Mouse (Mus musculus) liver, embryonic 13.5 days (tissue): Measurements from ENCODE around the gene Krt24. TPM values are rescaled to one million over a fixed set of nuclear protein-coding genes. Genes with fewer than 3 reads are reported as not detected.

Source experiments
- ATAC-seq: fragments of 200-750 bp; cut with Nextera tagmentation; 2 replicates; pipeline ENCODE4 v1.8.0; 2017; ENCODE audit warnings: low read depth, mild to moderate bottlenecking, moderate number of reproducible peaks, moderate library complexity
- DNase-seq: peaks from one replicate; pipeline ENCODE4 v3.0.0; 2022
- H3K27ac ChIP-seq: fragments of 300-500 bp; sonication (generic); 2 replicates; pipeline ENCODE4 v1.5.1; 2015; ENCODE audit warnings: moderate library complexity, mild to moderate bottlenecking, inconsistent platforms
- H3K27me3 ChIP-seq: fragments of 300-500 bp; sonication (generic); 2 replicates; pipeline ENCODE4 v1.6.1; 2015; ENCODE audit warnings: mild to moderate bottlenecking, inconsistent platforms
- H3K36me3 ChIP-seq: fragments of 300-500 bp; sonication (generic); 2 replicates; pipeline ENCODE4 v1.6.1; 2015; ENCODE audit warnings: mild to moderate bottlenecking, inconsistent platforms
- H3K4me1 ChIP-seq: fragments of 300-500 bp; sonication (generic); replicated peaks from 2 replicates; pipeline ENCODE4 v1.6.1; 2015; ENCODE audit warnings: inconsistent platforms
- H3K4me2 ChIP-seq: fragments of 300-500 bp; sonication (generic); 2 replicates; pipeline ENCODE4 v1.6.1; 2015; ENCODE audit warnings: inconsistent platforms, mild to moderate bottlenecking, moderate library complexity
- H3K4me3 ChIP-seq: fragments of 300-500 bp; sonication (generic); replicated peaks from 2 replicates; pipeline ENCODE4 v1.5.1; 2015; ENCODE audit warnings: mild to moderate bottlenecking, inconsistent platforms
- H3K9ac ChIP-seq: fragments of 300-500 bp; sonication (generic); 2 replicates; pipeline ENCODE4 v1.6.1; 2015; ENCODE audit warnings: mild to moderate bottlenecking, inconsistent platforms
- H3K9me3 ChIP-seq: fragments of 300-500 bp; sonication (generic); replicated peaks from 2 replicates; pipeline ENCODE4 v1.6.1; 2016; ENCODE audit warnings: inconsistent platforms
- WGBS: fragments of 180-500 bp; shearing (Covaris S2); methylation state at CpG from one replicate; pipeline ENCODE4 v1.1.7; 2015; ENCODE audit not compliant: insufficient replicate concordance; 5-methylcytosine and 5-hydroxymethylcytosine counted together
- polyA plus RNA-seq: library from polyadenylated mRNA; unstranded; fragments of >200 nt; fragmentation: Nextera tagmentation; extraction: Ambion mirVana; gene quantifications from 2 replicates; pipeline ENCODE4 v1.2.1, GENCODE M21; 2015

The Krt24 gene
- polyA plus RNA-seq, 1 experiment from 2014 or later, result not detected

DNA sequence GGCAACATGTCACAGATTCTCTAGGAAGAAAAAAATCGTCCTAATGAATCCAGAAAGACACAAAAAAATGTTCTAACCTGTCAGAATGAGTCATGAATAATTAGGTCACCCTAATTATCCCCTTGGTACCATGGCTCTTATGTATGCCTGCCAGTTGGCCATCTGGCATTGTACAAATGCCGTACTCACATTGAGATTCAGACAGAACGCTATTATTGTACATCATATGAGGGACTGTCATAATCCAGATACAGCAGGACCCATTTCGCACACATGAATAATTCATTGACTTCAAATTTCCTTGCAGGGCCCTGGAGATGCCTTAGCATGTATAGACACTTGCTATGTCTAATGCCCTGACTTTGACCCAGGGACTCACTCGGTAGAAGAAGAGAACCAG lies 1.1 kb downstream of the Krt24 start:
- no peaks in the 10 kb centered on the region for H3K9me3 ChIP-seq
- no peaks in the 10 kb centered on the region for H3K27me3 ChIP-seq
- no peak for DNase-seq
- no peaks in the 10 kb centered on the region for H3K4me1 ChIP-seq
- 68% methylated on average over 5 of the region's 5 CpGs for WGBS
- H3K27ac ChIP-seq, result no peak overlapping the region
- no peak overlapping the region for H3K9ac ChIP-seq
- no peak overlapping the region for H3K4me3 ChIP-seq
- no peak for ATAC-seq
- H3K36me3 ChIP-seq, result no peaks in the 10 kb centered on the region
- H3K4me2 ChIP-seq, result no peak overlapping the region

DNA sequence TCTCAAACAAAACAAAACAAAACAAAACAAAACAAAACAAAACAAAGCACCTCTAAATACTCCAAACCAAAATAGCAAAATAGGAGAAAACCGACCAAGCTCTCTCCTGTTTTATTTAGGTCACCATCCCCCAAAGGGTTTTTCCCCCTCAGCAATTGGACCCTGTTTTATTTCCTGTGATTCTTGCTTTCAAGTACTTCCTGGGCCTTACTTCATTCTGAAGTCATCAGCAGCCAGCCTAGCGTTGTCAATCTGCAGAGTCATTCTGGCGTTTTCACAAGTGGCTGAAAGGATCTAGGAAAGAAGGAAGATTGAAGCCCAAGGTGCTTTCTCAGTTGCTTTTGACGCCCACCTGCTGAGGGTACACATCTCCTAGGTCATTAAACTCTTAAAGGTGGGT lies 1.7 kb downstream of the Krt24 start:
- WGBS, result 25% methylated on average over 4 of the region's 4 CpGs

DNA sequence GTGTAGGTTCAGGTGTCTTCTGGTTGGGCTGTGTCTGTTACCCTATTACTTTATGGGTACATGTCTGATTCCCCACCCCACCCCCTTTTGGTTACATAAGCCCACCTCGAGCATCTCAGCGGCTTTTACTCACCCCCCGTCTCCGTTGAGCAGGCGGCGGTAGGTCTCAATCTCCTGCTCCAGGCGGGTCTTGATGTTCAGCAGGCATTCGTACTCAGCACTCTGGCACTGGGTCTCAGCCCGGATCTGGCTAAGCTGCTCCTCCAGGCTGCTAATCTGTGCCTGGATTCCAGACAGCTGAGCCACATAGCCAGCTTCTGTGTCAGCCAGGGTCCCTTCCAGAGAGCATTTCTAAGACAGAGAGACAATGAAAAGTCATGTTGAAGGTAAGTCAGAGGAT lies 3.9 kb downstream of the Krt24 start:
- H3K27ac ChIP-seq, result no peak overlapping the region
- H3K4me1 ChIP-seq, result no peaks in the 10 kb centered on the region
- no peak for DNase-seq
- no peak overlapping the region for H3K9ac ChIP-seq
- no peaks in the 10 kb centered on the region for H3K27me3 ChIP-seq
- no peaks in the 10 kb centered on the region for H3K9me3 ChIP-seq
- H3K36me3 ChIP-seq, result no peaks in the 10 kb centered on the region
- no peak for ATAC-seq
- H3K4me3 ChIP-seq, result no peak overlapping the region
- WGBS, result 59% methylated on average over 9 of the region's 9 CpGs
- H3K4me2 ChIP-seq, result no peak overlapping the region

More for the DNA sequence above, 1.7 kb downstream of the Krt24 start:
- no peak for DNase-seq
- ATAC-seq, result no peak
- Histone ChIP-seq H3K27me3 (no peaks in the 10 kb centered on the region), H3K9me3 (no peaks in the 10 kb centered on the region), H3K4me2 (no peak overlapping the region), H3K36me3 (no peaks in the 10 kb centered on the region), H3K9ac (no peak overlapping the region), H3K27ac (no peak overlapping the region), H3K4me1 (no peaks in the 10 kb centered on the region), H3K4me3 (no peak overlapping the region)

DNA sequence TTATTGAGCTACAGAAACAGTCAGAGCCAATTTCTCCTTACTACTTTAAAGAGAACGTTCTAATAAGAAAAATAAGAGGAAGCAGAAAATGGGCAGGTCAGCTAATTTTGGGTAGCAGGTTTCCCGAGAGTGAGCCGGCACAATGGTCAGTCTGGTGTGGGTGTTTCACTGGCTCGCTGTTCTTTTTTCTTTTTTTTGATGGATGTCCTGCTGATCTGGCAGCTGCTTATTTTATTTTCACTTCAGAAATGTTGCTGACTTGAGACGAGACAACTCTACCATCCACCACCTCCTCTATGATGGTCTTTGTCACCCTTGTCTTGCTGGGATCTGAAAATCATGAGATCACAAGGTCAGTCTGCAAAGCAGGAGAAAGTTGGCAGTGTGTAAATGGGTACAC lies 5.1 kb downstream of the Krt24 start:
- H3K4me2 ChIP-seq, result no peak overlapping the region

DNA sequence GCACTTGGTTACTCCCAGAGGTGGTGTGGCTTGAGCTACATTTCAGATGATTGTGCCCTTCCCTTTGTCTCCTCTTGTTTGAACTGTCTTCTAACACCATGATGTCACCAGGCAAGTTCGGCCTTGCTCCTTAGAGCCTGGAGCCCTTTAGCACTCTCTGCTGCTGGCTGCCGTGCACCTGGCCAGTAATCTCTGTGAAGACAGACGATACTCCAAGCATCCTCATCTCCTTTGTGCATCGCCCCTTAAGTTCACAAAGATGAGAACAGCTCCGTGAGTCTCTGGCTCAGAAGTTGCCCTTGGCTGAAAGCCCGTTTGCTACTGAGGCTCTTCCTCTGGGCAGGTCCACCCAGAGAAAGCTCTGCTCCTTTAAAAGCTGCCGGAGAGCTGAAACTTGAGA lies 8.3 kb downstream of the Krt24 start:
- no peak overlapping the region for H3K4me2 ChIP-seq
- no peak overlapping the region for H3K4me3 ChIP-seq
- no peaks in the 10 kb centered on the region for H3K4me1 ChIP-seq
- no peaks in the 10 kb centered on the region for H3K9me3 ChIP-seq
- H3K36me3 ChIP-seq, result no peaks in the 10 kb centered on the region
- DNase-seq (no peak), ATAC-seq (no peak)
- no peak overlapping the region for H3K9ac ChIP-seq
- no peak overlapping the region for H3K27ac ChIP-seq
- WGBS, result 58% methylated on average over 7 of the region's 7 CpGs
- no peaks in the 10 kb centered on the region for H3K27me3 ChIP-seq

More for the DNA sequence above, 5.1 kb downstream of the Krt24 start:
- H3K9ac ChIP-seq, result no peak overlapping the region
- DNase-seq, result no peak
- H3K4me1 ChIP-seq, result no peaks in the 10 kb centered on the region
- no peaks in the 10 kb centered on the region for H3K9me3 ChIP-seq
- no peaks in the 10 kb centered on the region for H3K27me3 ChIP-seq
- no peak overlapping the region for H3K4me3 ChIP-seq
- H3K27ac ChIP-seq, result no peak overlapping the region
- WGBS, result 47% methylated on average over 5 of the region's 5 CpGs
- no peak for ATAC-seq
- no peaks in the 10 kb centered on the region for H3K36me3 ChIP-seq

DNA sequence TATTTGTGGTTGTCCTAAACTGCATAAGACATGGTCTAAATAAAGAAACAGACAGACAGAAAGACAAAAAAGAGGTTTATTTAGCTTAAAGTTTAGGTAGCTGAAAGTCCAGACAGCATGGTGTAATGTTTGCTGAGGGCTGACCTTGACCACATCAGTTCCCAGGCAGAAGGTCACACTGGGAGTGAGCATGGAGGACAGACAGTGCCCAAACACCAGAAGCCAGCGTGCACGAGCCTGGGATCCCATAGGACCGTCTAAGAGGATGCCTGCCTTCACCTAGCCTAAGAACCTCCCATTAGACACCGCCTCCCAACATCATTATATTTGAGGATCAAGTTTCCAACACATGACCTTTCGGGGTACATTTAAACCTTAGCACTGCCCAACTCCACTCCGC lies 9.4 kb downstream of the Krt24 start:
- Histone ChIP-seq H3K9ac (no peak overlapping the region), H3K9me3 (no peaks in the 10 kb centered on the region), H3K27me3 (no peaks in the 10 kb centered on the region), H3K36me3 (no peaks in the 10 kb centered on the region), H3K4me2 (no peak overlapping the region), H3K27ac (no peak overlapping the region), H3K4me3 (no peak overlapping the region), H3K4me1 (no peaks in the 10 kb centered on the region)
- WGBS, result 58% methylated on average over 6 of the region's 6 CpGs
- peak; percentile 63; the same call in 1 of the 2 replicates for ATAC-seq
- DNase-seq, result no peak

DNA sequence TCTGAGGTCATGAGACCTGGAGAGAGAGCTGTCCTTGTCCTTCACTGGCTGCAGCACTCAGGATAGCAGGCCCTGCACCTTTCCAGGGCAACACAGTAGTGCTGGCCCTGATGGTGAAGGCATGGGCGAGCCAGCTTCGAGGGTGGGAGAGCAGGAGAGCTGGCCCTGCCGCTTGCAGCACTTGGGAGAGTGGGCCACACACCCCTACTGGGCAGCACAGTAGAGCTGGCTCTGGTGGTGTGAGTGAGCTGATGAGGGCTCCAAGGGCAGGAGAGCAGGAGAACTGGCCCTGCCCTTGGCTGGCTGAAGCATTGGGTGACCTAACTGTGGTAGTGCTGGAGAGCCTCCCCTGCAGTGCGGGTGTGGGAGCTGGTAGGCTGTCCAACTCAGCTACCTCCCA lies 12.3 kb downstream of the Krt24 start:
- H3K9me3 ChIP-seq, result no peaks in the 10 kb centered on the region
- 76% methylated on average over 4 of the region's 4 CpGs for WGBS
- H3K9ac ChIP-seq, result no peak overlapping the region
- H3K4me2 ChIP-seq, result no peak overlapping the region
- DNase-seq (no peak), ATAC-seq (no peak)
- H3K36me3 ChIP-seq, result no peaks in the 10 kb centered on the region
- H3K4me1 ChIP-seq, result no peaks in the 10 kb centered on the region
- no peaks in the 10 kb centered on the region for H3K27me3 ChIP-seq
- no peak overlapping the region for H3K4me3 ChIP-seq
- no peak overlapping the region for H3K27ac ChIP-seq

DNA sequence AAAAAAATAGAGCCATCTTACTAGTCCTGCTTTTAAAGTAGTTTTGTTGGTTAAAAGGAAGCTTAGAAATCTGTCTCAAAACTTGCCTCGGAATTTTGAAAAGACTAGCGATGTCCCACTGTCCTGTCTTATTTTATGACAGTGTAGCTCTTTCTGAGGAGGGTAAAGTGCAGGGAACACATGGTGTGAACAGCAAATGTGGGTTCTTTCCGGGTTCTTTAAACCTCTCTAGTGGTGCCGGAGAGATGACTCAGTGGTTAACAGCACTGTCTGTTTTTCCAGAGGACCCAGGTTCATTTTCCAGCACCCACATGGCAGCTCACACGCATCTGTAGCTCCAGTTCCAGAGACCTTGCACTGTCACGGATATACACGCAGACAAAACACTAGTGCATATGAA lies 15.9 kb downstream of the Krt24 start:
- H3K4me1 ChIP-seq, result no peaks in the 10 kb centered on the region
- H3K27me3 ChIP-seq, result no peaks in the 10 kb centered on the region
- no peaks in the 10 kb centered on the region for H3K9me3 ChIP-seq
- no peak overlapping the region for H3K4me2 ChIP-seq
- no peak overlapping the region for H3K27ac ChIP-seq
- WGBS, result 54% methylated on average over 7 of the region's 7 CpGs
- no peak overlapping the region for H3K9ac ChIP-seq
- H3K4me3 ChIP-seq, result no peak overlapping the region
- no peak for DNase-seq
- ATAC-seq, result no peak
- H3K36me3 ChIP-seq, result no peaks in the 10 kb centered on the region

DNA sequence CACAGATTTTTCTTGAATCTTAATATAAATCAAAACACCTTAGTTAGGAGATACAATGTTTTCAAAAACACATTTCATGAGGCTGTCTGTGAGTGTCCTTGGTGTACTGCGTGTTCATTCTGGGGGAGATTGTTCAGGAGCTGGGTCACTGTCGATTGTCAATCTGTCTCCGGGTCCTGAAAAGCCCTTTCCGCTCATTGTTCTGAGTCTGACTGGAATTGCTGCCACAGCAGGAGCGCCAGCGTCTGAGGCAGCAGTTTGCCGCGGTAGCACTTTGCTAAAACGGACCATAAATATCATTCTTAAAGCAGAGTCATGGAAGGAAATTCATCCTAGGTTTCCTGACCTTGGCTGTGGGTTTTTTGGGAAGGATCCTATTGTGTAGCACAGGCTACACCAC lies 19.3 kb downstream of the Krt24 start:
- Histone ChIP-seq H3K9ac (no peak overlapping the region), H3K27ac (no peak overlapping the region), H3K4me1 (no peaks in the 10 kb centered on the region), H3K36me3 (no peaks in the 10 kb centered on the region), H3K27me3 (no peaks in the 10 kb centered on the region), H3K4me2 (no peak overlapping the region), H3K4me3 (no peak overlapping the region), H3K9me3 (no peaks in the 10 kb centered on the region)
- DNase-seq, result no peak
- WGBS, result 32% methylated on average over 9 of the region's 9 CpGs
- no peak for ATAC-seq

DNA sequence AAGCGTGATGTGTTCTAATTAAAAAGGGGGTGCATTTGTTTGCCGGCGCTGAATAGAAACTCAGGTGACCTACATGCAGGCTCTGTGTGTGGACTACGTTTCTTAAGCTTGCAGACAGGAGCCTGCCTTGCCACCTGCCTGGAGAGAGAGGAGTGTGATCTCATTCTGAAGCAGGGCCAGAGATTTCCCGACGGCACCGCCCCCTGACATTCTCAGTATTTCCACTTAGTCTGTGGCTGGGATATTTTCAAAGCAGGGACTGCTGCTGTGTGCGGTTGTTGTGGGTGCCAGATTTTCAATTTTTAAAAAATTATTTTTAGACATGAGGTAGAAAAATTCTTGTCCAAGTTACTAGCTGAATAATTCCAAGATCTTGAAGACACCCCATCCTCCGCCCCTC lies 19.8 kb downstream of the Krt24 start:
- Histone ChIP-seq H3K4me1 (no peaks in the 10 kb centered on the region), H3K9me3 (no peaks in the 10 kb centered on the region), H3K9ac (no peak overlapping the region), H3K27ac (no peak overlapping the region), H3K27me3 (no peaks in the 10 kb centered on the region), H3K36me3 (no peaks in the 10 kb centered on the region), H3K4me2 (no peak overlapping the region), H3K4me3 (no peak overlapping the region)
- DNase-seq (no peak), ATAC-seq (no peak)
- WGBS, result 59% methylated on average over 9 of the region's 9 CpGs

DNA sequence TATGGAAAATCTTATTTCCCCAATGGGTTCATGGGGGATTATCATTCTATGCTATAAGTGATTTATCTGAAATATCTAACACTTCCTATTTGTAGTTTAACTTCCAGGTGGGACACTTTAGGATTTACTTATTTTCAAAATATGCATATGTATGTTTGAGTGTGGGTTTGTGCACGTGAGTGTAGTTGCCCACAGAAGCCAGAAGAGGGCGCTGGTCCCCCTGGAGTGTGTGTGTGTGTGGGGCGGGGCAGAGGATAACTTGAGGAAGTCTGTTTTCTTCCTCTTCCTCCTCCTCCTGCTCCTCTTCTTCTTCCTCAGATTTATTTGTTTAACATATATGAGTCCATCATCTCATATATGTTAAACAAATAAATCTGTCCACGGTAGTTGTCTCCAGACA lies 28.8 kb downstream of the Krt24 start:
- no peak for ATAC-seq
- 56% methylated on average over 4 of the region's 4 CpGs for WGBS
- no peak overlapping the region for H3K9ac ChIP-seq

DNA sequence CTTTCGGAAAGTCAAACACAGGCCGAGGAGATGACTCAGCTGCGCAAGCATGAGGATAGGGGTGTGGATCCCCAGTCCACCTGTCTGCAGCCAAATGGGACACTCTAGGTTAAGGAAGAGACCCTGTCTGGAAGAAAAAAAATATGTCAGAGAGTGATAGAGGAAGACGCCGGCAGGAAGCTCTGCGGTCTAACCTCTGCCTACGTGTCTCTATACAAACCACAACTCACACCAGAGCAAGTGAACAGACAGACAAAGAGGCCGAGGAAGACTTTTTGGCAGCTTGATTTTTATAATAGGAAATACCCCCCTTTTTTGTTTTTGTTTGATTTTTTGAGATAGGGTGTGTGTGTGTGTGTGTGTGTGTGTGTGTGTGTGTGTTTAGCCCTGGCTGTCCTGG lies 29.7 kb downstream of the Krt24 start:
- no peak overlapping the region for H3K4me3 ChIP-seq
- no peak overlapping the region for H3K9ac ChIP-seq
- DNase-seq (no peak), ATAC-seq (no peak)
- H3K27me3 ChIP-seq, result no peaks in the 10 kb centered on the region
- no peaks in the 10 kb centered on the region for H3K9me3 ChIP-seq
- WGBS, result 66% methylated on average over 8 of the region's 8 CpGs
- H3K4me2 ChIP-seq, result no peak overlapping the region
- H3K36me3 ChIP-seq, result no peaks in the 10 kb centered on the region
- no peak overlapping the region for H3K27ac ChIP-seq
- no peaks in the 10 kb centered on the region for H3K4me1 ChIP-seq

More for the DNA sequence above, 28.8 kb downstream of the Krt24 start:
- H3K27ac ChIP-seq, result no peak overlapping the region
- no peak overlapping the region for H3K4me3 ChIP-seq
- H3K36me3 ChIP-seq, result no peaks in the 10 kb centered on the region
- no peak for DNase-seq
- no peaks in the 10 kb centered on the region for H3K27me3 ChIP-seq
- no peaks in the 10 kb centered on the region for H3K9me3 ChIP-seq
- no peak overlapping the region for H3K4me2 ChIP-seq
- no peaks in the 10 kb centered on the region for H3K4me1 ChIP-seq

DNA sequence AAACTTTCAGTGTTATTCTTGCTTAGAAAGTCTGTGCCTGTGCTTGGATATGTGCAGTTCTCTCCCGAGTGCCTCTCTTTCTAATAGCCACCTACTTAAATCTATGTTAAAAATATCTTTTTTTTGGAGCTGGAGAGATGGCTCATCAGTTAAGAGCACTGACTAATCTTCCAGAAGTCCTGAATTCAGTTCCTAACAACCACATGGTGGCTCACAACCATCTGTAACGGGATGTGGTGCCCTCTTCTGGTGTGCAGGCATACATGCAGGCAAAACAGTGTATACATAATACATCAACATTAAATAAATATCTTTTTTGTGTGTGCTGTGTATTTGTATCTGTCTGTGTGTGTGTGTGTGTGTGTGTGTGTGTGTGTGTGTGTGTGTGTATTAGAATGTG lies 31.2 kb downstream of the Krt24 start:
- Histone ChIP-seq H3K9ac (no peak overlapping the region), H3K36me3 (no peaks in the 10 kb centered on the region), H3K4me3 (no peak overlapping the region), H3K4me1 (no peaks in the 10 kb centered on the region), H3K27ac (no peak overlapping the region), H3K27me3 (no peaks in the 10 kb centered on the region), H3K4me2 (no peak overlapping the region), H3K9me3 (no peaks in the 10 kb centered on the region)
- DNase-seq (no peak), ATAC-seq (no peak)
- WGBS, result 43% methylated on average over 2 of the region's 2 CpGs
